Mouse (Mus musculus) erythroblast, embryonic 14.5 days (primary cell): ENCODE results near the gene Apoc1. TPM values are rescaled to one million over a fixed set of nuclear protein-coding genes. Genes with fewer than 3 reads are reported as not detected.

Source experiments
- H3K27me3 ChIP-seq: 2 replicates; pipeline ENCODE4 v1.6.1; 2012; ENCODE audit warnings: inconsistent platforms; ENCODE audit not compliant: control insufficient read depth
- H3K36me3 ChIP-seq: 2 replicates; pipeline ENCODE4 v1.6.1; 2012; ENCODE audit warnings: mild to moderate bottlenecking, inconsistent platforms; ENCODE audit not compliant: control insufficient read depth
- H3K4me1 ChIP-seq: 2 replicates; pipeline ENCODE4 v1.6.1; 2012; ENCODE audit warnings: inconsistent platforms; ENCODE audit not compliant: control insufficient read depth
- H3K4me3 ChIP-seq: replicated peaks from 2 replicates; pipeline ENCODE3; 2012; ENCODE audit warnings: moderate library complexity, mild to moderate bottlenecking, inconsistent platforms
- H3K9me3 ChIP-seq: 2 replicates; pipeline ENCODE4 v1.6.1; 2012; ENCODE audit warnings: low read length, inconsistent platforms, mixed read lengths; ENCODE audit not compliant: control insufficient read depth
- GATA1 ChIP-seq: IDR thresholded peaks from 2 replicates; pipeline ENCODE4 v1.6.1; 2012; ENCODE audit warnings: low read length, inconsistent platforms, mixed read lengths
- TAL1 ChIP-seq: IDR thresholded peaks from 3 replicates; pipeline ENCODE4 v1.6.1; 2012; ENCODE audit warnings: low read length, inconsistent platforms, mixed read lengths
- polyA plus RNA-seq: library from polyadenylated mRNA; stranded (reverse); fragments of >175 nt; gene quantifications from 2 replicates; pipeline ENCODE4 v1.2.3, GENCODE M21; 2012

Apoc1 gene
- polyA plus RNA-seq, 1 experiment, result 1.3 TPM

DNA sequence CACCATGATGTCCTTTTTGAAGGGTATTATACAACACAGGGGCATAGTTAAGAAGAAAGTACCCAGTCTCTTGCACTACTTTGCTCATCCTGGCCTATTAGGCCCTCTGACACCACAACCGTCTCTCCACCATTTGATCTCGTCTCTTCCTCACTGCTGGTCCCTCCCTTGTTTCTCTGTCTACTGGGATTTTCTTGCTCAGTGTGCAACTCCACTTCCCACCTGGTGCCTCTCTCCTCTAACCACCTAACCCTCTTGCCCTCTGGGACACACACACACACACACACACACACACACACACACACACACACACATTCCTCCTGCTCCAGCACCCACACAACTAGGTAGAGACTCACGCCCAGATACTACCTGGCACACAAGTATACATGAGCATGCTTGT lies 13.6 kb downstream of the Apoc1 start:
- Histone ChIP-seq H3K36me3 (no peaks in the 10 kb centered on the region; the same call in 1 of the 2 replicates), H3K4me3 (no peak overlapping the region), H3K9me3 (no peaks in the 10 kb centered on the region), H3K27me3 (no peaks in the 10 kb centered on the region), H3K4me1 (peaks cover 5% of the 10 kb centered on the region; the same call in 1 of the 2 replicates)
- TF ChIP-seq GATA1, result no peak
- no peak for TF ChIP-seq TAL1

- TF ChIP-seq TAL1, result no peak
- no peak for TF ChIP-seq GATA1
- Histone ChIP-seq H3K9me3 (no peaks in the 10 kb centered on the region), H3K27me3 (no peaks in the 10 kb centered on the region), H3K4me3 (no peak within 1 kb of the TSS), H3K36me3 (no peaks in the 10 kb centered on the region; the same call in 1 of the 2 replicates), H3K4me1 (peaks cover 5% of the 10 kb centered on the region; the same call in 1 of the 2 replicates)
Measured at GRCm38 (mm10) chr7:19677872-19678271, 14.6 kb downstream of the Apoc1 start, which contains the start of gene Apoc2. TSS of gene Apoc2 (minus strand) at chr7:19677941.

DNA sequence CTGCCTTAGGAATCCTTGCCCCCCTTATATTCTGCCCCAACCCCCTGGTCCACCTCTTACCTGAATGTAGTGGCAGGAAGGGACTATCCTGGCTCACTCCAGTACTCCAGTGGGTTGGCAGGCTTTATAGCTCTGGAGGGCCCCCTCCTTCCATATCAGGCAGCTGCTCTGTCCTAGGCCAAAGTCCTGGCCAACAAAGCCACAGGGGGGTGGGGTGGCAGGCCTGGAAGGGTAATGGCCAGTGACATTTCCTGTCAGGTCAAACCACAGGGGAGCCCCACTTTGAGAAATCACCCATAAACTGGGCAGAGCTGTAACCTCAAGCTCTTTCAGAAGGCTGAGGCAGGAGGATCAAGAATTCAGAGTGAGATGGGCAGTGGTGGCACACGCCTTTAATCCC lies 15.8 kb downstream of the Apoc1 start:
- peak overlapping the region; percentile 39 for H3K4me3 ChIP-seq
- H3K27me3 ChIP-seq, result no peaks in the 10 kb centered on the region
- H3K36me3 ChIP-seq, result no peaks in the 10 kb centered on the region; the same call in 1 of the 2 replicates
- no peaks in the 10 kb centered on the region for H3K9me3 ChIP-seq
- TF ChIP-seq TAL1 (no peak), GATA1 (no peak)
- H3K4me1 ChIP-seq, result peaks cover 3% of the 10 kb centered on the region; the same call in 1 of the 2 replicates

GRCm38 (mm10) chr7:19675824-19676223 lies 16.6 kb downstream of the Apoc1 start:
- no peaks in the 10 kb centered on the region for H3K9me3 ChIP-seq
- H3K4me1 ChIP-seq, result no peaks in the 10 kb centered on the region
- TF ChIP-seq GATA1 (no peak), TAL1 (no peak)
- peak overlapping the region; percentile 39 for H3K4me3 ChIP-seq
- no peaks in the 10 kb centered on the region; the same call in 1 of the 2 replicates for H3K36me3 ChIP-seq
- H3K27me3 ChIP-seq, result no peaks in the 10 kb centered on the region

GRCm38 (mm10) chr7:19673083-19673699 lies 19.3 kb downstream of the Apoc1 start:
- TF ChIP-seq GATA1, result no peak
- no peak for TF ChIP-seq TAL1
- H3K27me3 ChIP-seq, result no peaks in the 10 kb centered on the region
- peaks cover 12% of the 10 kb centered on the region for H3K4me1 ChIP-seq
- H3K9me3 ChIP-seq, result no peaks in the 10 kb centered on the region
- H3K36me3 ChIP-seq, result no peaks in the 10 kb centered on the region; the same call in 1 of the 2 replicates
- H3K4me3 ChIP-seq, result no peak overlapping the region

DNA sequence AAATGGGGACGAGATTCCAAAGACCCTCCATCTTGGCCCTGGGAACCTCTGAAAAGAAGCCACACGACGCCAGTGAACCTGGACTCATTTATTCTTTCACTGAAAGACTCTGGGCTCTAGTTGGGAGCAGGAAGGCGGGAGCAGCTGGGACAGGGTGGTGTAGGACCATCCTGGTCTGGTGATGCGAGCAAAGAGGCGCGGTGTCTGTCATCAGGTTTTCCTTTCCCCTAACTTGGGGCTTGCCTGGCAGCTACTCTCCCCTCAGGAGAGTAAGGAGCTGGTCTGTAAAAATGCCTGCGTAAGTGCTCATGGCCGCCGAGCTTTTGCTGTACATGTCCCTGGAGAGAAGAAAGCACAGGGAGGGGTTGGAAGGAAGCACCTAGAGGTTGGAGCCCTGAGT lies 20.9 kb downstream of the Apoc1 start:
- Histone ChIP-seq H3K4me1 (peaks cover 12% of the 10 kb centered on the region), H3K9me3 (no peaks in the 10 kb centered on the region), H3K27me3 (no peaks in the 10 kb centered on the region), H3K36me3 (no peaks in the 10 kb centered on the region; the same call in 1 of the 2 replicates), H3K4me3 (no peak overlapping the region)
- no peak for TF ChIP-seq GATA1
- no peak for TF ChIP-seq TAL1

GRCm38 (mm10) chr7:19668947-19669721 lies 23.3 kb downstream of the Apoc1 start:
- Histone ChIP-seq H3K4me3 (no peak overlapping the region), H3K27me3 (no peaks in the 10 kb centered on the region), H3K4me1 (peaks cover 25% of the 10 kb centered on the region), H3K9me3 (no peaks in the 10 kb centered on the region), H3K36me3 (no peaks in the 10 kb centered on the region; the same call in 1 of the 2 replicates)
- no peak for TF ChIP-seq TAL1
- no peak for TF ChIP-seq GATA1

DNA sequence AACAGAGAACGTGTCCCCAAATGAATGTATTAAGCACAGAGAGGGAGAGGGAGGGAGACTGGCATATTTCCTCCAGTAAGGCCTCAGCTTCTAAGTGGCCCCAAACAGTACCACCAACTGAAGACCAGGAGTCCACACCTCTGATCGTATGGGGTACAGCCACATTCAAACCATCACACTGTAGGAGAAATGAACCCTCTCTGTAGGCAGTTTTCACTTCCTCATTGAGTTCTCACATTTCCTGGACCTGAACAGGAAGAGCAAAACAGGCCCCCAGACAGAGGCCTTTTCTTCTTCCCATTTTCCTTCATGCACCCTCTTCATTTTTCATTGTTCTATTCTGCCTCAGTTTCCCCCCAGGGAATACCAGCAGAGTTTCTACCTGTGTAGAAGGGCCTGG lies 25.0 kb downstream of the Apoc1 start:
- Histone ChIP-seq H3K9me3 (no peaks in the 10 kb centered on the region), H3K36me3 (peaks cover 10% of the 10 kb centered on the region), H3K4me1 (peaks cover 40% of the 10 kb centered on the region), H3K27me3 (no peaks in the 10 kb centered on the region), H3K4me3 (no peak overlapping the region)
- no peak for TF ChIP-seq TAL1
- no peak for TF ChIP-seq GATA1

DNA sequence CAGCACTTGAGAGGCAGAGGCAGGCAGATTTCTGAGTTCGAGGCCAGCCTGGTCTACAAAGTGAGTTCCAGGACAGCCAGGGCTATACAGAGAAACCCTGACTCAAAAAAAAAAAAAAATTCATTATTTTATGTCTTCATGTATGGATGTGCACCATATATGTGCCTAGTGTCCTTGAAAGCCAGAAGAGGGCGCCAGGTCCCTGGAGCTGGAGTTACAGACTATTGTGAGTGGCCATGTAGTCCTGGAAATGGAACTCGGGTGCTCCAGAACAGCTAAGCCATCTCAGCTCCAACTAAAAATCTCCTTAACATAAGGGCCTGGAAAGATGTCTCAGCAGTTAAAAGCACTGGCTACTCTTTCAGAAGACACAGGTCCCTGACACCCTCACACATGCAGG lies 25.7 kb downstream of the Apoc1 start:
- peaks cover 46% of the 10 kb centered on the region for H3K4me1 ChIP-seq
- no peaks in the 10 kb centered on the region for H3K27me3 ChIP-seq
- peaks cover 17% of the 10 kb centered on the region for H3K36me3 ChIP-seq
- no peak overlapping the region for H3K4me3 ChIP-seq
- no peaks in the 10 kb centered on the region for H3K9me3 ChIP-seq
- TF ChIP-seq TAL1, result no peak
- no peak for TF ChIP-seq GATA1
